Mouse (Mus musculus): ENCODE results near the gene Gm11549. TPM values are rescaled to one million over a fixed set of nuclear protein-coding genes. Genes with fewer than 3 reads are reported as not detected.

The Gm11549 gene
- total and polyA plus RNA-seq, 2 experiments from 2014 or later = 0.53 to 1.3 TPM

DNA sequence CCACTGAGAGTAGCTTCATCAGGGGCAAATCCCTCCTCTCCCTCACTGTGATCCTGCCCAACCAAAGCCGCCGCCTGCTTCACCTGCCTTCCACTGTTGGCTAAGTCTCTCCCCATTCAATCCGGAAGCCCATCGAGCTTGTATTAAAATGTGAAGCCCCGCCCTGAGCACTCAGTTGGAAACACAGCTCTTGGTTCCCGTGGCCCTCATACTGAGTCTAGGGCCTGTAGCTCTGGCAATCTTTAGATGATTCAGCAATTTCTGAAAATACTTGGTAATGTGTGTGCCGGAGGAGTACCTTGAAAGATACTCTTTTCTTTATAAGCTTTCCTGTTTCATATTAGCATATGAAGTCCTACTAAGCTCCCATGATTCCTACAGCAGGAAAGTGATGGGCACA is 56.1 kb downstream of the Gm11549 start:
- H3K27me3 ChIP-seq (ENCODE audit: insufficient read depth, low read length) = no peaks in the 10 kb centered on the region
- H3K4me3 ChIP-seq (ENCODE audit: low read length) = no peak overlapping the region
- H3K9me3 ChIP-seq (ENCODE audit: low read length) = no peaks in the 10 kb centered on the region
- DNase-seq (ENCODE audit: low spot score) (no peak), ATAC-seq (no peak)
- no peak overlapping the region for H3K9ac ChIP-seq (replicated peaks; ENCODE audit: low read length)
- no peak for TF ChIP-seq CTCF (IDR thresholded peaks at IDR 0.05; ENCODE audit: low read depth)
- 60% methylated on average over 7 of the region's 7 CpGs for WGBS
- no peaks in the 10 kb centered on the region for H3K36me3 ChIP-seq (ENCODE audit: insufficient read depth, low read length)
- no peak overlapping the region for H3K4me2 ChIP-seq (ENCODE audit: low read depth, low read length)
- H3K27ac ChIP-seq = no peak overlapping the region
- no peaks in the 10 kb centered on the region for H3K4me1 ChIP-seq (ENCODE audit: insufficient read depth, low read length)

Small RNAs within 50 kb of the gene (microRNA-seq; reads per million reads assigned to microRNA genes)
- gene Mir7009 = 0 to 0.71 reads per million in 2 experiments

Other genes with a start within 250 kb of the Gm11549 start
- 31.8 and 33.5 TPM in 2 replicates for gene Anxa5, start 45.9 kb downstream of the Gm11549 start, total RNA-seq (2014; rRNA removed)
- 54.0 and 55.5 TPM in 2 replicates for gene Anxa5, start 45.9 kb downstream of the Gm11549 start, polyA plus RNA-seq (2015; fragmentation: Nextera tagmentation; extraction: Ambion mirVana)
- not detected in 2 replicates for gene 1810062G17Rik, start 45.9 kb downstream of the Gm11549 start, total RNA-seq (2014; rRNA removed)
- 0.91 and 1.1 TPM in 2 replicates for gene 1810062G17Rik, start 45.9 kb downstream of the Gm11549 start, polyA plus RNA-seq (2015; fragmentation: Nextera tagmentation; extraction: Ambion mirVana)
- gene Exosc9, start 30.8 kb upstream of the Gm11549 start, total RNA-seq (2014; rRNA removed) = 34.9 and 37.2 TPM in 2 replicates
- 68.2 and 70.5 TPM in 2 replicates for gene Exosc9, start 30.8 kb upstream of the Gm11549 start, polyA plus RNA-seq (2015; fragmentation: Nextera tagmentation; extraction: Ambion mirVana)
- 54.1 and 69.2 TPM in 2 replicates for gene Ccna2, start 50.3 kb upstream of the Gm11549 start, total RNA-seq (2014; rRNA removed)
- gene Ccna2, start 50.3 kb upstream of the Gm11549 start, polyA plus RNA-seq (2015; fragmentation: Nextera tagmentation; extraction: Ambion mirVana) = 30.9 and 34.7 TPM in 2 replicates
- gene Bbs7, start 91.7 kb upstream of the Gm11549 start, total RNA-seq (2014; rRNA removed) = 9.2 and 12.1 TPM in 2 replicates
- gene Bbs7, start 91.7 kb upstream of the Gm11549 start, polyA plus RNA-seq (2015; fragmentation: Nextera tagmentation; extraction: Ambion mirVana) = 14.2 and 17.3 TPM in 2 replicates
- gene Trpc3, start 168.4 kb upstream of the Gm11549 start, total RNA-seq (2014; rRNA removed) = 24.3 and 36.5 TPM in 2 replicates
- 13.1 and 16.6 TPM in 2 replicates for gene Trpc3, start 168.4 kb upstream of the Gm11549 start, polyA plus RNA-seq (2015; fragmentation: Nextera tagmentation; extraction: Ambion mirVana)